Mouse (Mus musculus) forebrain, embryonic 15.5 days (tissue): ENCODE measurements at regions not wholly inside any gene's neighbourhood (a gene's known extent, or its start where the extent isn't known, plus 50 kb on each side); places are given as distances from the start of the nearest gene placed in this dataset.

Experiments used
- ATAC-seq: fragments of 200-750 bp; cut with Nextera tagmentation; replicated peaks from 2 replicates; pipeline ENCODE4 v1.8.0; 2017; ENCODE audit warnings: mild to moderate bottlenecking, moderate TSS enrichment, moderate library complexity
- H3K27ac ChIP-seq: fragments of 300-500 bp; sonication (generic); replicated peaks from 2 replicates; pipeline ENCODE4 v1.5.1; 2015; ENCODE audit warnings: mild to moderate bottlenecking, inconsistent platforms
- H3K27me3 ChIP-seq: fragments of 300-500 bp; sonication (generic); 2 replicates; pipeline ENCODE4 v1.6.1; 2015; ENCODE audit warnings: inconsistent platforms
- H3K36me3 ChIP-seq: fragments of 300-500 bp; sonication (generic); 2 replicates; pipeline ENCODE4 v1.6.1; 2015; ENCODE audit warnings: mild to moderate bottlenecking, inconsistent platforms
- H3K4me1 ChIP-seq: fragments of 300-500 bp; sonication (generic); 2 replicates; pipeline ENCODE4 v1.6.1; 2015; ENCODE audit warnings: inconsistent platforms
- H3K4me2 ChIP-seq: fragments of 300-500 bp; sonication (generic); replicated peaks from 2 replicates; pipeline ENCODE4 v1.6.1; 2015; ENCODE audit warnings: mild to moderate bottlenecking, inconsistent platforms
- H3K4me3 ChIP-seq: fragments of 300-500 bp; sonication (generic); 2 replicates; pipeline ENCODE4 v1.5.1; 2015; ENCODE audit warnings: mild to moderate bottlenecking, inconsistent platforms
- H3K9ac ChIP-seq: fragments of 300-500 bp; sonication (generic); replicated peaks from 2 replicates; pipeline ENCODE4 v1.6.1; 2015; ENCODE audit warnings: mild to moderate bottlenecking, inconsistent platforms
- H3K9me3 ChIP-seq: fragments of 300-500 bp; sonication (generic); 2 replicates; pipeline ENCODE4 v1.6.1; 2016; ENCODE audit warnings: inconsistent platforms
- WGBS: fragments of 180-500 bp; shearing (Covaris S2); methylation state at CpG from one replicate; pipeline ENCODE4 v1.1.7; 2015; ENCODE audit warnings: mixed read lengths; 5-methylcytosine and 5-hydroxymethylcytosine counted together

DNA sequence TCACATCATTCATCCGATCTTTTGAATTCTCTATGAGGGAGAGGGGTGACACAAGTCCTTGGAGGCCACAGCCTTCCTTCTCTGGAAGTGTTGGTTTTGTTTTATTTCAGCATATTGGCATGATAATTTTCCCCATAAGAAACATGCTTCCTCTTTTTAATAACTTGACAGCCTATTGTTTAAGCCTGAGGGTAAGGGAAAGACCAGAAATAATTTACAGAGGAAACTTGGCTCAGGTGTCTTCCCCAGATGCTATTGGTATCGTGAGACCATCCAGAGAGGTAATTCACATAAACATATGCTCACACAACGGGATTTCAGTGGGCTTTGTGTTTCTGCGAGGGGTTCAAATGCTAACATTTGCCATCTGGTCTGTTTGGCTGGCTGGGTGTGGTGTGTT lies 212.0 kb downstream of the Sptssa start:
- H3K27me3 ChIP-seq: no peaks in the 10 kb centered on the region
- H3K4me3 ChIP-seq: no peak overlapping the region
- H3K9me3 ChIP-seq: no peaks in the 10 kb centered on the region
- H3K4me2 ChIP-seq: no peak overlapping the region
- no peaks in the 10 kb centered on the region for H3K36me3 ChIP-seq
- WGBS: 56% methylated on average over 4 of the region's 4 CpGs
- H3K27ac ChIP-seq: no peak overlapping the region
- peaks cover 6% of the 10 kb centered on the region for H3K4me1 ChIP-seq
- H3K9ac ChIP-seq: no peak overlapping the region
- no peak for ATAC-seq

DNA sequence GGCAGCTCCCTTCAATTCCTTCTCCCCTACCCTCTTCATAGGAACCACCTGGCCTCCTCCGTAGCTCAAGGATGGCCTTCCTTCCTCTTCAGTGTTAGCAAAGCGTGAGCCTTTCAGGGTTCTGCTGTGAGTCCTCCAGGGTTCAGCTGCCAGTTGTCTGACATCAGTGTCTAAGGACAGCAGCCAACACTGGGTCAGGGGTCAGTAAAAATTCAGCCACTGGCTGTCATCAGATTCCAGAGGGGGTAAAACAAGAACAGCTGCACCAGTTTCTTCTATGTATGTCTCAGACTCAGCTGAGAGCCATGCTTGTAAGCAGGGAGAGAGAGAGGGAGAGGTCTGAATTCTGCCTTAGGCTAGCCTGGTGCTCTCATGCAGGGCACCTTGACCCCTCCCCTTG lies 213.1 kb downstream of the Sptssa start:
- ATAC-seq: no peak
- Histone ChIP-seq H3K9me3 (no peaks in the 10 kb centered on the region), H3K27ac (no peak overlapping the region)

DNA sequence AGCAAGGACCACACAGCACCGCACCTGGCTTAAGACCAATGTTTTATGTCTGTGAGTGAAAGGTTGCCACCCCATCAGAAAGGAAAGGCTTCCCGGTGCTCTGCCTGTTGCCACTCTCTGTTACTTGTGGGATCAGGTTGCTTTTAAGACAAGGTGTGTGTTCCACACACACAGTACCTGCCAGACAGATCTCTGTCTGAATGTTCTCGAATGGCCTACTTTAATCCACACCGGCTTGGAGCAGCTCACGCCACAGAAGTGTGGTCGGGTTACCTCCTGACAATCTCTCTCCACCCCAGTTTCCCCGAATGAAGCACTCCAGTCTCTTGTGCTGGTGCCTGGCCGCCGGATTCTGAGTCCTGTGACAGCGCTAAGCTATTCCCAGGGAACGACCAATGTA lies 214.0 kb downstream of the Sptssa start:
- 76% methylated on average over 11 of the region's 11 CpGs for WGBS
- H3K4me3 ChIP-seq: no peak overlapping the region
- no peaks in the 10 kb centered on the region for H3K27me3 ChIP-seq

More for the DNA sequence above, 213.1 kb downstream of the Sptssa start:
- 86% methylated on average over 2 of the region's 2 CpGs for WGBS
- H3K36me3 ChIP-seq: no peaks in the 10 kb centered on the region
- H3K4me1 ChIP-seq: peaks cover 6% of the 10 kb centered on the region
- H3K27me3 ChIP-seq: no peaks in the 10 kb centered on the region
- H3K9ac ChIP-seq: no peak overlapping the region
- H3K4me2 ChIP-seq: no peak overlapping the region
- H3K4me3 ChIP-seq: no peak overlapping the region

DNA sequence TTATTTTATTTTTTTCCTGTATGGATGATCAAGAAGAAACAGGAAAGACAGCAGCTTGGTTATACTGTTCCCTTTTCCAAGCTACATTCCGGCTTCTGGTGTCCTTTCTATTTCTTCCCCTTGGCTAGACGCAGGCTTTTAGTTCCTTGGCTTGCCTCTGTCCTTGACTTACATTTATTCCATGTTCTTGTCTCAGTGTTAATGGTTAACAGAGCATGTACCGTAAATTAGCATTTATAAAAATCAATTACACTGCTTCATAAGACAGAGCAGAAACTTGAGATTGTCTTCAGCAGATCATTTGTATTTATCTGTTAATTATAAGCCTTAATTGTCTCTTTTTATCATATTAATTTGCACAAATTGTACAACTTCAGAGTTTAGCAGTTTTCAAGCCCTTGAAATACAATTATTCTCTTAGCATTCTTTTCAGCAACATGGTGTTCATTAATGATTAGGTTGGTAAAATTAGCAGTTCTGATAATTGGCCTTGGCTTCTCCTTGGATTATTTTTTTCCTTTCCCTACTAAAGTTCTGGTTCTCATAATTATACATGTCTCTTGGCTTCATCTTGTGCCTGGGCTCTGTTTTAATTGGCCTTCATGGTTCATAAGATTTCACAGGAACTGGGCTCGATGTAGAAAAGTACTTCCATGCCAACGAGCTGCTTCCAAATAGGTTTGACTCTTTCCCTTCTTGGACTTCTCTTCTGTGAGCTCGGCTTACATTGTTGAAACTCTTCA lies 215.4 kb downstream of the Sptssa start:
- WGBS: 41% methylated on average over 6 of the region's 6 CpGs
- peak; percentile 63 for ATAC-seq
- peaks cover 6% of the 10 kb centered on the region for H3K4me1 ChIP-seq
- no peak overlapping the region for H3K9ac ChIP-seq
- no peaks in the 10 kb centered on the region for H3K36me3 ChIP-seq
- no peak overlapping the region for H3K4me2 ChIP-seq
- no peaks in the 10 kb centered on the region for H3K27me3 ChIP-seq
- H3K4me3 ChIP-seq: no peak overlapping the region
- no peaks in the 10 kb centered on the region for H3K9me3 ChIP-seq
- 0 out of 2 replicates have a peak overlapping the region, but pooled peaks have one; percentile 2 for H3K27ac ChIP-seq

More for the DNA sequence above, 214.0 kb downstream of the Sptssa start:
- no peaks in the 10 kb centered on the region for H3K9me3 ChIP-seq
- H3K27ac ChIP-seq: no peak overlapping the region
- peaks cover 6% of the 10 kb centered on the region for H3K4me1 ChIP-seq
- no peaks in the 10 kb centered on the region for H3K36me3 ChIP-seq
- ATAC-seq: no peak
- no peak overlapping the region for H3K9ac ChIP-seq
- H3K4me2 ChIP-seq: no peak overlapping the region

DNA sequence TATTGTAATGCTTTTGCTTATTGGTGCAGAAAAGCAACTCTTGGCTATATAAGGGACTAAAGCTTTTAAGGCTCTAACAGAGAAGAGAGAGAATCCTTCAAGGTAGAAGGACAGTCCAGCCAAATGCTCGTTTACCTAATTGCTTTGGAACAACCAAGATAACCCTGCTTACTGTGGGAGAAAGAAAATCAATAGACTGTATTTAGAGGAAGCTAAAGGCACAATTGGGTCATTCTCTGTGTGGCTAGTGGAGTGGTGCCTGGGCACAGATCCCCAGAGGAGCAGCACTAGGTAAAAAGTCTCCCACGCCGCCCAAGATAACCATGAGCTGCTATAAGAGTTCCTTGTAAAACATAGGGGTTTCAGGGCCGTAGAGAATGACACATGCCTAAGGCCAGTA lies 217.6 kb downstream of the Sptssa start:
- Histone ChIP-seq H3K9me3 (no peaks in the 10 kb centered on the region), H3K4me3 (no peak overlapping the region), H3K27ac (peak overlapping the region; percentile 44; the same call in 1 of the 2 replicates), H3K9ac (no peak overlapping the region), H3K4me1 (peaks cover 6% of the 10 kb centered on the region), H3K4me2 (no peak overlapping the region), H3K36me3 (no peaks in the 10 kb centered on the region), H3K27me3 (no peaks in the 10 kb centered on the region)
- 60% methylated on average over 4 of the region's 4 CpGs for WGBS
- ATAC-seq: 0 out of 2 replicates have a peak, but pooled peaks have one; percentile 13

DNA sequence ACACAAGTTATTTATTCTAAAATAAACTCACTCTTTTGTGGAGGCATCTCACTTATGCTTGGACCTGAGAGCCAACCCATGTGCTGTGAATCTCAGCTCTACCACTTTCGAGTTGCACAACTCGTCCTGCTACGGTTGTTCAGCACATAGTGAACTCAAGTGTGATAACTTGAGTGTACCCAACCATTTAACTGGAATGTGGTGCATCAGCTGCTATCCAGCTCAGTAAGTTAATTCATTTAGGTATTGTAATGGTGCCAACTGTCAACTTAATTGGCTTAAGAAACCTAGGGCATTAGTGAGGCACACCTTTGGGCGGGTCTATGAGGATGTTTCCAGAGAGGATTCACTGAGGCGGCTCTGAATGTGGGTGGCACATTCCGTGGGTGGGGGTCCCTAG lies 221.6 kb upstream of the Egln3 start:
- WGBS: 80% methylated on average over 6 of the region's 6 CpGs
- Histone ChIP-seq H3K4me1 (no peaks in the 10 kb centered on the region), H3K9me3 (no peaks in the 10 kb centered on the region), H3K4me3 (no peak overlapping the region), H3K27ac (no peak overlapping the region), H3K36me3 (no peaks in the 10 kb centered on the region), H3K9ac (no peak overlapping the region), H3K27me3 (no peaks in the 10 kb centered on the region), H3K4me2 (no peak overlapping the region)
- no peak for ATAC-seq

DNA sequence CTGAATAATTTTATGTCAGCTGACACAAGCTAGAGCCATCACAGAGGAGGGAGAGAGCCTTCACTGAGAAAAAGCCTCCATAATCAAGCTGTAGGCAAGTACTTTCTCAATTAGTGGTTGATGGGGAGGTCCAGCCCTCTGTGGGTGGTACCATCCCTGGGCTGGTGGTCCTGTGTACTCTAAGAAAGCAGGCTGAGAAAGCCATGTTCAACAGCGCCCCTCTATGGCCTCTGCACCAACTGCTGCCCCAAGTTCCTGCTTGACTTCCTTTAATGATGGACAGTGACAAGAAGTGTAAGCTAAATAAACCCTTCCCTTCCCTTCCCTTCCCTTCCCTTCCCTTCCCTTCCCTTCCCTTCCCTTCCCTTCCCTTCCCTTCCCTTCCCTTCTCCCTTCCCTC lies 211.2 kb upstream of the Egln3 start:
- Histone ChIP-seq H3K4me3 (no peak overlapping the region), H3K9ac (no peak overlapping the region), H3K4me2 (no peak overlapping the region), H3K9me3 (no peaks in the 10 kb centered on the region), H3K4me1 (peaks cover 10% of the 10 kb centered on the region), H3K27me3 (no peaks in the 10 kb centered on the region), H3K27ac (no peak overlapping the region), H3K36me3 (no peaks in the 10 kb centered on the region)
- no peak for ATAC-seq
- WGBS: 61% methylated on average over 1 of the region's 1 CpGs

DNA sequence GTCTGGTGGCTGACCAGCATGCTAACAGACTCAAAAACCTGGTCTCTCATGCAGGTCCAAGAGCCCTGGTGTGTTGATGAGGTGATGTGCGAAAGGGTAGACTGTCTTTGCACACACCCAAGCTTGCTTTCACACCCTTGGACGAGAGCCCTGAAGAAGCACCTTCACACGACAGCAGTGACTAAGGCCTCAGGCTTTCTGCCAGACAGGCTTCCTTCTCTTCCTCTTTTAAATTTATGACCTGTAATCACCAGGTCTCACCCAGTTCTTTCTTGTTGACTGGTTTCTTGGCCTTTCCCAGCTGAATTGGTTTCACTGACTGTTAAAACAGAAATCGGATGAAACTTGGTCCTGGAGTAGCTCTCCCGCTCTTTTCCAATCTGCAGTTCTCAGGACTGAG lies 210.5 kb upstream of the Egln3 start:
- Histone ChIP-seq H3K27ac (no peak overlapping the region), H3K4me2 (no peak overlapping the region), H3K9ac (no peak overlapping the region), H3K9me3 (no peaks in the 10 kb centered on the region), H3K27me3 (no peaks in the 10 kb centered on the region), H3K4me3 (no peak overlapping the region), H3K36me3 (no peaks in the 10 kb centered on the region), H3K4me1 (peaks cover 10% of the 10 kb centered on the region)
- WGBS: 71% methylated on average over 5 of the region's 5 CpGs
- ATAC-seq: no peak

DNA sequence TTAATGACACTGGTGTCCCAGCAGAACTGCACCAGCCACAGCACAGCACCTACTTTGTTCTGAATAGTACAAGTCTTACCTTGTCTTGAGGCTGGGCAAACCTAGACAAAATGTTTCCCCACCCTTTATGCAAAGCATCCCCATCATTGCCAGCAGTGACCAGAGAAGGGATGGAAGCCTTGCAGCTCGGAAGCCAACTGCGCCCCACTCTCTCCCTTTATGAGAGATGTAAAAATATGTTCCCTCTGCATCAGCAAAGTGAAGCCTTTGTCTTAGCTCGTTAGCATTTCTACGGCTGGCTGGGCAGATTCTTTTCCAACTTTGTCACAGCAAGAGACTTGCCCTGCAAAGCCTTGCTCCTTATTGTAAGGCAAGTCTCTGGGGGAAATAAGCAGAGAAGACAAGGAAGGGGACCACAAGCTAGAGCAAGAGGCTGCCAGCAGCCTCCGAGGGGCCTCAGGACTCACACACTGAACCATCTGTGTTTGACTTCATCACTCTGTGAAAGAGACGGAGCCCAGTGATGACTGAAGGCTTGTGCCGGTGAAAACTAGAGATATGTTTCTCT lies 206.5 kb upstream of the Egln3 start:
- no peak overlapping the region for H3K4me2 ChIP-seq
- peaks cover 10% of the 10 kb centered on the region for H3K4me1 ChIP-seq
- H3K9ac ChIP-seq: peak overlapping the region; percentile 13; the same call in 1 of the 2 replicates
- no peaks in the 10 kb centered on the region for H3K27me3 ChIP-seq
- 9% methylated on average over 7 of the region's 7 CpGs for WGBS
- no peaks in the 10 kb centered on the region for H3K9me3 ChIP-seq
- H3K36me3 ChIP-seq: no peaks in the 10 kb centered on the region
- 0 out of 2 replicates have a peak, but pooled peaks have one; percentile 19 for ATAC-seq
- peak overlapping the region; percentile 32 for H3K27ac ChIP-seq
- no peak overlapping the region for H3K4me3 ChIP-seq

DNA sequence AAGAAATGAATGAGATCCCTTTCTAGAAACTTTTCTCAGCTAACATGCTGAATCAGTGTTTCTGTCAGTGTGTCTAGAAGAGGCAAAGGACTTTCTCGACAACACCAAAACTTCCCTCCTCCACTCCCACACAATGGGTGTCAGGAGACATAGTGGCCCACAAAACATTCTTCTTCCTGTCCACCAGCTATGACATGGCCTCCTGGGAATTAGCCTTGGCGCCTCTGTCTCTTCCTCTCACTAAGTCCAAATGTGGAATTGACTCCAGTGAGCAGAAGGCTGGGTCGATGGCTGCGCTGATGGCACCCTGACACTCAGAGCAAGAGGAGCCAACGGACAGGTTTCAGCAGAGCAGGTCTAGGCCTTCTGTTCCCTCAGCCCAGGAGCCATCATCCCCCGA lies 205.2 kb upstream of the Egln3 start:
- no peaks in the 10 kb centered on the region for H3K27me3 ChIP-seq
- no peaks in the 10 kb centered on the region for H3K9me3 ChIP-seq
- H3K4me2 ChIP-seq: no peak overlapping the region
- peaks cover 14% of the 10 kb centered on the region for H3K4me1 ChIP-seq
- no peak overlapping the region for H3K27ac ChIP-seq
- no peak overlapping the region for H3K9ac ChIP-seq
- H3K36me3 ChIP-seq: no peaks in the 10 kb centered on the region
- no peak for ATAC-seq
- no peak overlapping the region for H3K4me3 ChIP-seq
- WGBS: 86% methylated on average over 6 of the region's 6 CpGs

DNA sequence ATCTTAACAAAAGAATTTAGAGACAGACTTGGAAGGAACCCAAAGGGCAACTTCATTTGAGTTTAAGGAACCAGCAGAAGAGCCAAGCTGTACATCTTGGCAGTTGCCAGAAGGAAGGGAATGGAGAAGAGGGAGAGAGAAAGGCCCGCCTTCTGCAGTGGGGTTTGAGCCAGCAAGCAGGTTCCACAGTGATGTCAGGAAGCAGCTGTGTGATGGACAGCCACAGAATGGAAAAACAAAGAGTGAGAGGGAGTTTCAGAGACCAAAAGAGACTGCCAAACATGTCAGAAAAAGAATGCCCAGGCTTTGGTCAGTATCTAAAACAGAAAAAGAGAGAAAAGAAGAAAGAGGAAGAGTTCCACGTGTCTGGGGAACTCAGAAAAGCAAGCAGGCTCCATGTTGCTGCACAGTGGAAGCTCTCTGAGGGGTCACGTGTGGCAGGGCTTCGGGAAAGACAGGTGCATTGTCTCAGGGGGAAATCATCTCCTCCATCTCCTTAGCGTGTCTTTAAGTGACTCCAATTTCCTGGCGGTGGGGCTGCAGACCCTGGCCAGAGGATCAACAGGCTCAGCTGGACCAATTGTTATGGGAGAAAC lies 203.7 kb upstream of the Egln3 start:
- Histone ChIP-seq H3K4me1 (peaks cover 14% of the 10 kb centered on the region), H3K4me2 (no peak overlapping the region), H3K9me3 (no peaks in the 10 kb centered on the region), H3K9ac (no peak overlapping the region), H3K4me3 (no peak overlapping the region), H3K36me3 (no peaks in the 10 kb centered on the region), H3K27me3 (no peaks in the 10 kb centered on the region), H3K27ac (no peak overlapping the region)
- 62% methylated on average over 6 of the region's 6 CpGs for WGBS
- no peak for ATAC-seq

DNA sequence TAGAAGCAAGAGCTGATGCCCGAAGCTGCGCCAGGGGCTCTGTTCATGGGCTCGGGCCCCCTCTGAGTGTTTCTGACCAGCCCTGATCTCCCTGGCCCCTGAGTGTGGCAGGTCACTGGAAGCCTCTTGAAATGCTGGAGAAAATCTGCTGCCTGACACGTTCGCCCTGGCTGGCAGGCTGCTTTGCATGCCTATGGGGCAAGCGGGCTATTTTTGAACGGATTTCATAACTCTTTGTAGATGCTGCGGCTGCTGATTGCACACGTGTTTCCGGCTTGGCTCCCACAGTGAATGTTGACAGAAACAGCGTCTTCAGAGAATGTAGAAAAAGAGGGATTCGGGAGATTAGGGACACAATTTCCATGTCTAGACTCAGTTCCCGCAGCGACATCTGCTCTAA lies 201.4 kb upstream of the Egln3 start:
- Histone ChIP-seq H3K27me3 (no peaks in the 10 kb centered on the region), H3K4me2 (no peak overlapping the region), H3K4me1 (peaks cover 6% of the 10 kb centered on the region; the same call in 1 of the 2 replicates), H3K9me3 (no peaks in the 10 kb centered on the region), H3K36me3 (no peaks in the 10 kb centered on the region), H3K27ac (no peak overlapping the region), H3K4me3 (no peak overlapping the region), H3K9ac (no peak overlapping the region)
- 0 out of 2 replicates have a peak, but pooled peaks have one; percentile 35 for ATAC-seq
- 58% methylated on average over 14 of the region's 14 CpGs for WGBS
